Mouse (Mus musculus) heart, adult 8-10 months (tissue): ENCODE data around the gene Csrnp2. TPM values are rescaled to one million over a fixed set of nuclear protein-coding genes. Genes with fewer than 3 reads are reported as not detected.

Source experiments
- DNase-seq: peaks from one replicate; pipeline ENCODE4 v3.0.0; 2022; ENCODE audit warnings: low spot score
- total RNA-seq, 4 experiments: library from RNA; stranded (reverse); gene quantifications; 2 replicates each; pipeline ENCODE4 v1.2.4; 2022

The Csrnp2 gene
- total RNA-seq, 4 experiments from 2014 or later: 2.4 to 3.1 (median 2.7) TPM

- no peak for DNase-seq
Measured at GRCm38 (mm10) chr15:100478351-100478750, 16.9 kb downstream of the Csrnp2 start.

GRCm38 (mm10) chr15:100473926-100474503, 21.3 kb downstream of the Csrnp2 start:
- DNase-seq: no peak

GRCm38 (mm10) chr15:100470037-100470436, 25.3 kb downstream of the Csrnp2 start:
- DNase-seq: no peak

GRCm38 (mm10) chr15:100469189-100469545, 26.1 kb downstream of the Csrnp2 start:
- no peak for DNase-seq

GRCm38 (mm10) chr15:100468295-100469188, 26.7 kb downstream of the Csrnp2 start, which contains the start of gene Letmd1:
TSS of gene Letmd1 (plus strand) at chr15:100469023.
- peak; percentile 83 for DNase-seq

- no peak for DNase-seq
Measured at GRCm38 (mm10) chr15:100467738-100468137, 27.6 kb downstream of the Csrnp2 start.

GRCm38 (mm10) chr15:100465432-100465831, 29.9 kb downstream of the Csrnp2 start:
- DNase-seq: no peak

GRCm38 (mm10) chr15:100463712-100464111, 31.6 kb downstream of the Csrnp2 start:
- DNase-seq: no peak

- DNase-seq: no peak
Measured at GRCm38 (mm10) chr15:100462086-100462485, 33.2 kb downstream of the Csrnp2 start.

- no peak for DNase-seq
Measured at GRCm38 (mm10) chr15:100461646-100462045, 33.6 kb downstream of the Csrnp2 start.

GRCm38 (mm10) chr15:100460942-100461341, 34.3 kb downstream of the Csrnp2 start:
- DNase-seq: no peak

GRCm38 (mm10) chr15:100458055-100458454, 37.2 kb downstream of the Csrnp2 start:
- DNase-seq: no peak

GRCm38 (mm10) chr15:100457340-100457739, 37.9 kb downstream of the Csrnp2 start:
- peak; percentile 48 for DNase-seq

- DNase-seq: no peak
Measured at GRCm38 (mm10) chr15:100456356-100456991, 38.8 kb downstream of the Csrnp2 start.

- DNase-seq: no peak
Measured at GRCm38 (mm10) chr15:100452486-100452885, 42.8 kb downstream of the Csrnp2 start.

GRCm38 (mm10) chr15:100451245-100451644, 44.0 kb downstream of the Csrnp2 start:
- DNase-seq: peak; percentile 47

GRCm38 (mm10) chr15:100449495-100449894, 45.8 kb downstream of the Csrnp2 start:
- DNase-seq: no peak

- DNase-seq: no peak
Measured at GRCm38 (mm10) chr15:100448572-100448971, 46.7 kb downstream of the Csrnp2 start.

- no peak for DNase-seq
Measured at GRCm38 (mm10) chr15:100446887-100447286, 48.4 kb downstream of the Csrnp2 start.

GRCm38 (mm10) chr15:100443126-100443922, 52.0 kb downstream of the Csrnp2 start:
- DNase-seq: peak; percentile 83

- no peak for DNase-seq
Measured at GRCm38 (mm10) chr15:100436518-100436917, 58.8 kb downstream of the Csrnp2 start.

- no peak for DNase-seq
Measured at GRCm38 (mm10) chr15:100436112-100436511, 59.2 kb downstream of the Csrnp2 start.
